Mouse (Mus musculus): Measurements from ENCODE around the gene Mbd3l2.
"Not testable (repeated sequence)": the region's sequence is repeated elsewhere in the genome, so short reads cannot be mapped to it uniquely, and the experiment has no call there.

Mbd3l2 gene

DNA sequence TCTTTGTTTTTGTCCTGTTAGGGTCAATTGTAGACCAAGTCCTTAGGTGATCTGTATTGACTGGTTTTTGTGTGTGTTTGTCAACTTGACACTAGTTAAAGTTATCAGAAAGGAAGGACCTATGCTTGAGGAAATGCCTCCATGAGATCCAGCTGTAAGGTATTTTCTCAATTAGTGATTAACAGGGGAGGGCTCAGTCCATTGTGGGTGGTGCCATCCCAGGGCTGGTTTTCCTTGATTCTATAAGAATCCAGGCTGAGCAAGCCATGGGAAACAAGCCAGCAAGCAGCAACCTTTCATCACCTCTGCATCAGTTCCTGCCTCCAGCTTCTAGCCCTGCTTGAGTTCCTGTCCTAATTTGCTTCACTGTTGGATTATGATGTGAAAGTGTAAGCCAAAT, at the start of gene Mbd3l2:
Gene Mbd3l2 (plus strand): TSS at position 301 of the 400 bp plus-strand sequence.
- DNase-seq = no peak

DNA sequence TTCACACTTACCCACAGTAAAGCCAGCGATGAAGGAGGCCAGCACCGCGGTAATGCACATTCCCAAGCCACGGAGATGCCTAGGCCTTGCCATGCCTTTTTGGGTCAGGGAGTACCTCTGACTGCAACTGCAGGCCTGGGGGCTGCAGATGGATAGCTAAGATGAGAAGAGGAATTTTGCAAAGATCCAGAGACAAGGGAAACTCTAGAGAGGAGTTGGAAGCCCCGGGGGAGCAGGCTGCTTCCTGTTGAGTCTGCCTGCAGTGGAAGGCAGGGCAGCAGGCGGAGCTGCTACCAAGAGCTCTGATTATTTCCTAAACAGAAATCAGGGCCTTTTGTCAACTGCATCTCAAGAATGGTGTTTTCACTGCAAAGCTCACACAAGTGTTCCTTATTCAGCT, 44.7 kb upstream of the Mbd3l2 start:
- no peak for DNase-seq

- no peak for DNase-seq
These were observed 30.8 kb upstream of the Mbd3l2 start for GRCm38 (mm10) chr9:18399629-18400028.

GRCm38 (mm10) chr9:18402895-18403294, 27.6 kb upstream of the Mbd3l2 start, which contains the start of gene Naalad2:
TSS of gene Naalad2 (minus strand) at chr9:18402995.
- not testable (repeated sequence) for DNase-seq

DNA sequence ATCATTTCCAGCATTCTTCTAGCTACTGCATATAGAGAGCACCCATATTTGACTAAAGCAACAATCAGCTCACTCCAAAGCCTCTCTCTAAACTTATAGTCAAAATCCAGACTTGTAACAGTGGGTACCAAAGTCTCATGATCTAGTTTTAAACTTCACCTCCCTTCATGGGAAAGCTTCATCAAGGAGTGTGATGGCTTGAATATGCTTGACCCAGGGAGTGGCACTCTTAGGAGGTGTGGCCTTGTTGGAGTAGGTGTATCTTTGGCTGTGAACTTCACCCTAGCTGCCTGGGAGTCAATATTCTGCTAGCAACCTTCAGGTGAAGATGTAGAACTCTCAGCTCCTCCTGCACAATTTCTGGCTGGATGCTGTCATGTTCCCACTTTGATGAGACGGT, 26.3 kb upstream of the Mbd3l2 start, which contains the start of gene Ubtfl1:
Gene Ubtfl1 (plus strand): TSS at position 301 of the 400 bp plus-strand sequence.
- no peak for DNase-seq

DNA sequence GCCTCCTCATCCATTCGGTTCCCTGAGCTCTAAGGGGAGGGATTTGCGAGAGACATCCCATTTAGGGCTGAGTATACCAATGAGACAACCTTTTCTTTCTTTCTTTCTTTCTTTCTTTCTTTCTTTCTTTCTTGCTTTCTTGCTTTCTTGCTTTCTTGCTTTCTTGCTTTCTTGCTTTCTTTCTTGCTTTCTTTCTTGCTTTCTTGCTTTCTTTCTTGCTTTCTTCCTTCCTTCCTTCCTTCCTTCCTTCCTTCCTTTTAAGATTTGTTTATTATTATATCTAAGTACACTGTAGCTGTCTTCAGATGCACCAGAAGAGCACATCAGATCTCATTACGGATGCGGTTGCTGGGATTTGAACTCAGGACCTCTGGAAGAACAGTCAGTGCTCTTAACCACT, 18.1 kb upstream of the Mbd3l2 start:
- not testable (repeated sequence) for DNase-seq

DNA sequence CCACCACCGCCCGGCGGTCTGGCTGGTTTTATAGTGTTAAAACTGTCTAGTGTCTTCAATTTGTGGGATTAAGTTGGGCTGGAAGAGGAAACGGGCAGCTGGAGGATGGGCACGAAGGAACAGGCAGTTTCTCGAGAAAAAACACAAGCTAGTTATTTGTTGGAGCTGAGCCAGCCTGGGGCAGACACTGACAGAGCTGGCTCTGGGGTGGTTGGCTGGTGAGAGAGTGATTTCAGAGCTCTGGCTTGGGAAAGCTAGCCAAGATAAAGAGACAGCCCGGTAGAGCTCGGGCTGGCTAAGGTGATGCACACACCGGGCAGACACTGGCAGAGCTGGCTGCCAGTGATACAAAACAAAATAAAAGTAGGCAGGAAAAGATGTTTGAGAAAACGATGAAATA, 1.2 kb downstream of the Mbd3l2 start:
- DNase-seq = peak; percentile 73 to 75

GRCm38 (mm10) chr9:18456520-18456919, 26.1 kb downstream of the Mbd3l2 start:
- no peak for DNase-seq

DNA sequence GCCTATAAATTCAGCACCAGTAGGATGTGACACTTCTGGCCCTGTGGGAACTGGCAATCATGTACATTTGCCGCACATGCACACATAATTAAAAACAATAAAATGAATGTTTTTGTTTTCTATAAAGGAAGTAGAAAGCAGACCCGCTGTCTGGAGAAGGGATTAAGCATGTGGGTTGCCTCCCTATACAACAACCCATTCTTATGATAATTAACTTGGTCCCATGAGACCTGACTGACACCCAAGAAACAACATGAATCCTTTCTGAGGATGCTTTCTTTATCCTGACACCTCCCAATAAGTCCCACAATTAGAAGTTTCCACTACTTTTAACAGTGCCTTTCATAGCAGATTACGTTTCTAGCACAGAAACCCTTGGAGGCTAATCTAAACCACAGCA, 36.9 kb downstream of the Mbd3l2 start:
- DNase-seq = no peak

DNA sequence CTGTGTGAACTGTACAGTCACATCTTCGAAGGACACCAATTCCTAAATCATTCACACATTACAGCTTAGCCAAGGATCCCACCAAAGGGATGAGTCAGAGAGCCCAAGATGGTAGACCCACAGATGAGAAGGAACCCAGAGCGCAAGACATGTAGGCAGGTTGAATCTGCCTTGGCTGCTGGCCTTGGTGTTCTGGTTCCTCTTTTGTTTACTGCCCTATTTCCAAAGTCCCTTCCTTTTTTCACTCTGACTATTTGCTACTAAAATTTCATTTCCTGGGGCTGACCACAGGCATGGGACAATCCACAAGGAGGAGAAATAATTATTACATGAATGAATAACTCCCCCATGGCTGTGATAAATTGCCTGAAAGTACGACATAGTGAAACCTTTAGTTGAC, 37.6 kb downstream of the Mbd3l2 start:
- no peak for DNase-seq

DNA sequence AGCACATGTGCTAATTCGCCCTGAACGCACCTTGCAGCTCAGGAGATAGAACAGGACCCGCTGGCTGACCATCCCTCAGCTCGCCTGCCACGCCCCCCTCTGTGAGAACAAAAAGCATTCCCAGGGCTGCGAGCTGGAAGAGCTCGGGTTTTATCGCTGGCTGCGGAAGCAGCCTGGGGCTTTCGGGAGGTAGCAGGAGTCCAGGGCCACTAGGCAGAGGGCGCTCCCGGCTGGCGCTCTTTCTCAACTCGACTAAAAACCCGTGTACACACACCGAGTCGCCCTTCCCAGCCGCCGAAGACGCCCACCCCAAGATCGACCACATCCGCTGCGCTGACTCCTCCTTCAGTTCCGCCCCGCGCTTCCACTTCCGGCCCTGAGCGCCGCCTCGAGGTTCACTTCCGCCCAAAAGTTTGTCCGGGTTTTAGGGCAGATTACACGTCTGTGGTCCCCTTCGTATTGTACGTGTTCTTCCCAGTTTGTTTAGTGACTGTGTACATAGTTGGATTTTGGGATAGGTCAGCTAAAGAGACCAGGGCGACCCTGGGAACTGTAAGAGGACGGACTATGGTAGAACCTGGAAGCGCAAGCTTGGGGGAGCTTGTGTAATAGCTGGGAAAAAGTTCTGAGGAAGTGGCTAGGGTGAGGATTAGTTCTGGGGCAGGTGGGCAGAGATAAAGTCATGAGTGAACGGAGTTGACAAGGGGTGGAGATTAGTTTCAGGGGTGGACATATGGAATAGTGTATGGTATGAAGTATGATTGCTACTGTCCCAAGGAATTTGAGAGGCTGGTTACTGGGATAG, 43.1 kb downstream of the Mbd3l2 start:
- DNase-seq = peak; percentile 73 to 75

GRCm38 (mm10) chr9:18478168-18478567, 47.7 kb downstream of the Mbd3l2 start, which contains the start of the genes Zfp558 and Mbd3l1:
TSS of gene Zfp558 (minus strand) at chr9:18478268.
TSS of gene Mbd3l1 (plus strand) at chr9:18478359.
- DNase-seq = no peak

Data from cerebellum, postnatal 14 days (tissue).